Mouse (Mus musculus) thymus, postnatal 36 days (tissue): ENCODE measurements at regions not wholly inside any gene's neighbourhood (a gene's known extent, or its start where the extent isn't known, plus 50 kb on each side); places are given as distances from the start of the nearest gene placed in this dataset.
A peak's percentile ranks its signal among the peaks of the same experiment; 100 is the strongest.

Experiments used
- DNase-seq, 2 experiments: peaks; one replicate each; pipeline ENCODE4 v3.0.0; 2022; ENCODE audit warnings: mixed read lengths in 2 of 2

DNA sequence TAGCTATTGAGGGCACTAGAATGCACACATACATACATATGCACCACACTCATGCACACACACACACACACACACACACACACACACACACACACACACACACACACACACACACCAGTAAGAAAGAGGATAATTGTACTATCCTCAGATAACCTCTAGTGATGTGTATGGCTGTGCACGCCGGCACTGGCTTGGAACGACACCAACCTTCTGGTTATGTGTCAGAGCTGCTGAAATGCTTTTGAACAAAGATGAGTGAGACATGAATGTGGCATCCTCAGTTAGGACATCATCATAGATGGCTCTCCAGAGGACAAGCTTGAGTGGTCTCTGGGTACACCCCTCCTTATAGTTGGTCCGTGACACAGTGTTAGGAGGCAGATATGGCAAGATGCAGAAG lies 173.0 kb upstream of the 3110018I06Rik start:
- DNase-seq, result no peak

DNA sequence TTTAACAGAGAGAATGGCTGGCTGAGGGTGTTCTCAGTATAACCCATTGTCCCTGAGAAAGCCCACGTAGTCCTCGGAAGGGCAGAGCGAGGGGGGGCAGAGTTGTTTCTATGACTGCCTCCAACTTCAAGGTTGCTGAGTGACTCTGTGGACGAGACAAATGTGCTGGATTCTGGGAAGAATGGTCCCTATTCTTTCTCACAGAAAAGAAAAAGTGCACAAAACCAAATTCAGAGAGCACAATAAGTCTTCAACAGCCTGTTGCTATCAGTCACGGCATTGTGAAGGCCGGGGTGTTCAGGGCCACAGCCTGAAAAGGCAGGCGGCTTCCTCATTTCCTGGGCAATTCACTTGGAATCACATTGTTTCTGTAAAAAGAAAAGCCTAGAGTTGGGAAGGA lies 165.6 kb upstream of the 3110018I06Rik start:
- DNase-seq, result no peak

DNA sequence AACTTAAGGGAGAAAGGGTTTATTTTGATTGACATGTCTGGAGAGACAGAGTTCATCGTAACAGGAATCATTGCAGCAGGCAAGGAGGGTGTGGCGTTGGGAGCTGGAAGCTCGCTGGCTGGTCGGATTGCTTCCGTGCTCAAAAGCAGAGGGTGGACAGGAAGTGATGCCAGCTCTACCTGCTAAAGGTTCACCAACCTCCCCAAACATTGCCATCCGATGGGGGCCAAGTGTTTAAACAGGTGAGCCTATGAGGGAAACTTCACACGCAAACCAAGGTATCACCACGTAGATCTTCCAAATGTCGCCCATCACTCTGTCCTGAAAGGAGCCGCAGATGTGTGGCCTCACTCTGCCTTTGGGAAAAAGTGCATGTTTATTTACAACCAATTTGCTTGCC lies 162.3 kb upstream of the 3110018I06Rik start:
- DNase-seq, result no peak

DNA sequence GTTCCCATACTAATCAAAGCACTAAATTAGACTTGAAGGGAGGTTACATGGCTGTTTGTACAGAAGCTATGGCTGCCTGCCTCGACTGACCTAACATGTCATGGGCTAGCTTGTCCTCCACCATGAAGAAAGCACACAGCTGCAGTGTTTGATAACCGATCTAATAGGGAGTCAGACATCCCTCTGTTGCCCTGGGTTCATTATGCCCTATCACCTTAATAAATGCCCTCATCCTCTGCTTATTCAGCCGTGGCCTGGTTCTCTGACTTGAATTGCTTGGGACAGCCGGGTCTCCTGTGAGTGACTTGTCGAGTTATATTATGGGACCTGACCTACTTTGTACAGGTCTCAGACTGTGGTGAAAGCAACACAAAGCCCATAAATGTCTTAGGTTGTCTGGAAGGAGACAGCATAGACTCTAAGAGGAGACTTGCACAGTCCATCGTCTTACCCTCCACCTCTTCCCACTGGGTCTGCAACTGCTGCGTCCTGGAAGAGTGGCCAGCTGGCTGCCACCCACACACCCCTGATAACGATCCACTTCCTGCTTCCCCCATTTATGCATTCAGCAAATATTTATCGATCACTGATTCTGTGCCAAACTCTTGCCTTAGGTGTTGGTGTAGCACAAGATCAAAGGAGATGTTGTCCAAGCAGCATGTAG lies 161.2 kb upstream of the 3110018I06Rik start:
- DNase-seq, result no peak

DNA sequence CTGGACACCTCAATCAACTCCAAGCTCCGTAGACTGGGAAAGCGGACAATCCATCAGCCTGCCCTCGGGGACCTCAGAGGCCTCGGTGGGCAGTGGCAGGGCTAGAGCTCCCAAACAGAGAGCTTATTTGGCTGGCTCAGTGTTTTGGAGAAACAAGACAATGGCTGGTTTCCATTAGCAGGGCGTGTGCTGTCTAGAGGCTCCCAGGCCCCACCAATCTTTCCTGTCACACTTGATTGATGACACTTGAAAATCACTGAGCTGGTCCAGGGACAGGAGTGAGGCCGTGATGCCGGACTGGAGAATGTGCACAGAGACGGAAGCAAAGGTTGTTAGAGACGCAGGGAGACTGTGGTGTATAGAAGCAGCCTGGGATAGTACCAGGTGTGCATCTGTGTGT lies 159.4 kb upstream of the 3110018I06Rik start:
- DNase-seq, result no peak

DNA sequence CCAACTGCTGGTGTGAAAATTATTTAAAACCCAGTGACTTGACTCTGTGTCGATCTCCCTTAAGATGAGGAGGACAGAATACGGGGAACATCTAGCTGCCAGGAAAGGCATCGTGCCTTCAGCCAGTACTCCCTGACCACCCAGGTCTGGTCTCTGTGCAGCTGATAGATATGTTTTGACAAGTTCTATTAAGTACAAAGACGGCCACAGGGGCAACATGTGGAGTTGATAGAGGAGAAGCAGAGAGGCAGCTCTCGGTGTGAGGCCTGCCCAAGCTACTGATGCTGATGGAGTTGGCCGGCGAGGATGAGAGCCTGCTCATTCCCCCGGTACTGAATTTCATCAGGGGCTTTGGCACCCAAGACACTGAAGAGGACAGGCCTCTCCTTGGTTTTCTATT lies 154.1 kb upstream of the 3110018I06Rik start:
- no peak for DNase-seq

DNA sequence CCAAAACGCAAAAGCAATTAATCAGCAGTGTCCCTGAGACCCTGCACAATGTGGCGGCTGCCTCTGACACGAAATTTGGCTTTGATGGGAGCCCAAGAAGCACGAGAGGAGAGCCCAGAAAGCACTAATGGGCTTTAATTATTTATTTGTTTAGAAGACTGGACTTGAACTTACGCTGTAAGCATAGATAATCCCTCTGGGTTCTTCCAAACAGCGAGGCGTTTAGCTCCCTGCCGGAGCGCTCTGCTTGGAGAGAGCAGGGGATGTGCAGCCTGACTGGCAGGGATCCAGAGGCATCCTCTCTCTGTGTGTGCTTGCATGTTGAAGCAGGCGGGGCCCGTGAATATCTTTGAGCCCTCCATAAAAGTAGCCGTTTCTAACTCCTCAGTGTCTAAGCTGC lies 153.3 kb upstream of the 3110018I06Rik start:
- DNase-seq, result no peak

DNA sequence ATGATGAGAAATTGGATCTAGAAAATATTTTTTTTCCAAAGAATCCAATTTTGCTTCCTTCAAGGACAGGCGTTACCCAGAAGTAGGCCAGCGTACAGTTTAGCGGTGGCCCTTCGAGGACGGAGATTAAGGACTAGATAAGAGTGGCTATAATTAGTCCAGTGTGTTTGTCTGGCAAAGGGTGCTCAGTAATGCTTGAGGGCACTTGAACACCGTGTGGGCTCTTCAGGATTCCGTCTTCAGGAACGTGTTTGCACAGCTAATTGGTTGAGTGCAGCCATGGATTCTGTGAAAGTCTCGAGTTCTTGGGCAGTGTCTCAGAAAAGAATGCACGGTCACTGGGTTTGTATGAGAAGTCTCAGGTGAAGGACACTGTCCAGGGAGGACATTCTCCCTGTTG lies 149.7 kb upstream of the 3110018I06Rik start:
- DNase-seq, result no peak

DNA sequence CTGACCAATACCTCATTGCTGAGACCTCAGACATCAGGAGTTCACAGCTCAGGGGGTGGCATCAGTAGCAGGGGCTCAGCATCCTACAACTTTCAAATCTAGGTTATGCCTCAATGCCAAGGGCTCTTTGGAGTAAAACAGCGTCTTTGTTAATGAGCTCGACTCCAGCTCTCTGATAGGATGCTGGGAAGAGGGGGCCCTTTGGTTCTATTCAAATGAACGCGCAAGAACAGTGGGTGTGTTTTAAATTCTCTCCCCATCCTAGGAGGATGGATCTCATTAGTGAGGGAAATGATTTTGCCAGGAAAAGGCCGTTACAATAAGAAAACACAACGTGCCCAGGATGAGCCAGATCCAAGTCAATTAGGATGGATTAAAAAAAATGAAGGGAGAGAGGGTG lies 132.2 kb upstream of the 3110018I06Rik start:
- no peak for DNase-seq

DNA sequence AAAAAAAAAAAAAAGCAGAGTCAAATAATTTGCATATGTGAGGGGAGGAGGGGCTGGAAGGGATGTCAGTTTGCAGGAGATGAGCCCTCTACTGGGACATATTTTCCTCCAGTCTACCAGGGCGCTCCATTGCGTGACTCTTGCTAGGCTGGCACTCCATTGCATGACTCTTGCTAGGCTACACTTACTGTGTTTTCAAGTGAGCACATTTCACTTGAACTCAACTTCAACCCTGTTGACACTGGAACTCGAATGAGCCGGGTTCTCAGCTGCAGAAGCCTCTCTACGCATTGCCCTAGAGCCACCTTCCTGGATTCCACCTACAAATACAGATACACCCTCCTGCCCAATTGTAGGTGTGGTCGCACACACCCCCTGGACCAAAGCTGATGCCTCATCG lies 131.5 kb upstream of the 3110018I06Rik start:
- DNase-seq, result no peak

DNA sequence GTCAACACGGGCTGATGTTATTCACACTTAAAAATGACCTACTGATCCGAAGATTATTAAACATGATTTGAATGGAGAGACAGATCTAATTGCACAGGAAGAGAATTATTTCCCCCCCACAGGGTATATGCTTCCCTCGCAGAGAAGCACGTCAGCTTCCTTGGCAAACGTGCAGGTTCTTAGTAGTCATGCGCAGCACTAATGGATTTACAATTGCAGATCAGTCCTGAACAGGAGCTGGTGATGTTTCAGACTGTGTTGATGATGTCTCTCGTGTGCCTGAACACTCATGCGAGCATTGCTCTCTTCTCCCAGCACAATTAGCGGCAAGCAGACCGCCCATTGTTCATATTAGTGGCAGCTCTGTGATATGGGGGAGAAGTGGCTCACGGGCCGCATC lies 127.9 kb upstream of the 3110018I06Rik start:
- no peak for DNase-seq

DNA sequence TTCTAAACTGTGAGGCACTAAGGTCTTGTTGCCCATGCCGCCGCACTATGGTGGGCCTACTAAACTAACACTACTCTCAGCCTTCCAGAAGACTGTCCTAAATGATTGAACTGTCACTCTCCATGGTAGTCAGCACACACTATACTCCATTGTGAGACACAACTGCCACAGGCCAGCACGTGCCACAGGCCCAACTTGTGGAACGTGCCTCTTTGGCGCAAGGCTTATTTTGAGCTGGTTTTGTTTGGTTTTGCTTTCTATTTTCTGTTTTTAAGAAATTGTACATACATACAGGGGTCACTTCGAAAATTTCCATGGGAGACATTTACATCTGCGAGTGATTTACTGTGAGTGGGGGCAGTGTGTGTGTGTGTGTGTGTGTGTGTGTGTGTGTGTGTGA lies 126.8 kb upstream of the 3110018I06Rik start:
- peak in 1 of 2 experiments; percentile 27 for DNase-seq

DNA sequence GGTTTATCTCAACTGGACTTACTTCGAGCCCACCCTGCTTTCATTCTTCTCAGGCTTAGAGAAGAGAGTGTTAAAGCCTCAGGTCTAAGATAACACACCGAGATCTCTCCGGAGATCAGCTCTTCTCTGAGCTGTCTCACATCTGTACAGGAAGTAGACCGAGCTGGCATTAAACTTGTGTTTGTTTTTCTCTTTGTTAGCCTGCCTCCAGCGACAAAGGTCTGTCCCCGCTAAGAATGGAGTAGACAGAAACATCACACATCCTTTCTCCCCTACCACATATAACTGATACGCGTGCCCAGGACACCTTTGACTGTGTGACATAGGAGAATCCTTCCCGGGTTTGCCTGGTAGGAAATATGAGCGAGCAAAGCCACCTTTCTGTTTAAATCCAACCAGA lies 126.3 kb upstream of the 3110018I06Rik start:
- DNase-seq, result peak; percentile 50 to 64

DNA sequence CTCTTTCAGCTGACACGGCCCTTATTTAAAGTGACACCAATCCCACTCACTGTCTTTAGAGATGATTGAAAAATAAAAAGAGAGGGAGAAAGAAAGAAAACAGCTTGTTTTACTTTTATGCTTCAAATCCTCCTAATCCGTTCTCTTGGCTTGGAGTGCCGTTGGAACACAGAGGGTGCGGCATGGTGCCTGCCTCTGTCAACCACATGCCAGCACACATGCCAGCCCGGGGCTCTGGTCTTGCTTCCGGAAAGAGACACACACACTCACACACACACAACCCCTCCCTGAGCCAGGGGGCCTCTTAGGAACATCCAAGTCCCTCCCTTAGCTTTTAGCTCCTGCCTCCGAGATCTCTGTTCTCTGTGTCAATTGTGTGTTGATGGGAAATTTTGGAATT lies 116.2 kb upstream of the 3110018I06Rik start:
- no peak for DNase-seq

DNA sequence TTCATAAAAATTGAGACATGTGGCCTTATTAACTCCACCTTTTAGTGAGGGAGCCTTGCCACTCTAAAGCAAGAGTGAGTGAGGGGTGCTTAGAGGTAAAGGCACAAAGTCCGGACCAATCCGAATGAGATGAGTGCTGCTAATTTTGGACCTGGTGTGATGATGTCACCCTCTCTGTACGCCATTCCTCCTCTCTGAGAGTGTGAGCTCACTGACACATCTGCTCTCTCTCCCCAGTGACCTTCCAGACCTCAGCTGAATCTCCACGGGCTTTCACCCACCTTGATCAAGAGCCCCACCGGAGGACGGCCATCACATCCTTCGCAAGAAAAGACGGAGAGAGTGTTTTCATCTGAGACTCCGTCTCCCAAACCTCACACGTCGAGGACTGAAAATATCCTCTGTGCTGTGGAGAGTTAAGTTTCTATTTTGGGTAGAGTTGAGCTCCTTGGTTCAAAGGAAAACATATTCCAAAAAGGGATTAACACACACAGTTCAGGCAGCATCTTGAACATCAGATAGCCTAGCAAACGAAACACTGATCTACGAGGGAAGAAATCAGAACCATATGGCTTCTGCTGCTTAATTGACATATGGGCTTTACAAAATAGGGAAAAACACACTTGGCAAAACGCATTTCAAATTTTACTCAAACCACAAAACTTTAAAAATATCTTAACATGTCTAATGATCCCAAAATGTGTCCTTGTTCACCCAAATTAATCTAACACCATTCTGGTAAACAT lies 96.2 kb upstream of the 3110018I06Rik start:
- DNase-seq, result no peak

DNA sequence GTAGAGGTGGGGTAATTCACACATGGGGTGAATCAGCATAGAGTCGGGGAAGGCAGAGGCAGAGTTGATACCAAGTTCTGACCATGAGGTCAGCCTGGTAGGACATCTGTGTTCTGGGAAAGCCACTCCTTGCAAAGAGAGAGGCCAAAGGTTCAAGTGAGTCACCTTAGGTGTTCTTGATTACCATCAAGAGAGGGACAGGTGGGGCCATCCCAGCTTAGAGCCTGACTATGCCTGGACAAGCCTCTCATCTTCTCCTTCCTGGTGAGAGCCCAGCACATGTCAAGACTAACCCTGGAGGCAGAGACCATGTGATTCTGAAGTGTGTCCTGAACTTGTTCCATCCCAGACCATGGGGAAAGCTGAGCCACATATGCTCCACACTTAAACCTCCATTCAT lies 94.0 kb upstream of the 3110018I06Rik start:
- DNase-seq, result no peak

DNA sequence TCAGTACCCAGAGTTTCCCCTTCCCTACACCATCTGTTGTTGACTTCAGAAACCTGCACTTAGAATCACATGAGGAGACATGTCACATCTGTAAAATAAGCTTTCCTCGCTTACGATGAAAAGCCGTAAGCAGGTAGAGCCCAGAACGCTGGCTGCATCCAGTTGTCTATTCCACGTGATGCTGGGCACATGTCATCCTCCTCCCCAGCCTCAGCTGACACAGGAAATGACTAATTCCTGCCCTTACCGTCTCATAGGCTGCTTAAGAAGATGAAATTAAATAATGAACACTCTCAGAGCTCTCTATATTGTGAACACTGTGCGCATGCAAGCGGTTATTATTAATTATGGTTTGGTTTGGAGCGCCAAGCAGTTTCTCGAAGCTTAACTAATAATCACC lies 83.6 kb upstream of the 3110018I06Rik start:
- no peak for DNase-seq

DNA sequence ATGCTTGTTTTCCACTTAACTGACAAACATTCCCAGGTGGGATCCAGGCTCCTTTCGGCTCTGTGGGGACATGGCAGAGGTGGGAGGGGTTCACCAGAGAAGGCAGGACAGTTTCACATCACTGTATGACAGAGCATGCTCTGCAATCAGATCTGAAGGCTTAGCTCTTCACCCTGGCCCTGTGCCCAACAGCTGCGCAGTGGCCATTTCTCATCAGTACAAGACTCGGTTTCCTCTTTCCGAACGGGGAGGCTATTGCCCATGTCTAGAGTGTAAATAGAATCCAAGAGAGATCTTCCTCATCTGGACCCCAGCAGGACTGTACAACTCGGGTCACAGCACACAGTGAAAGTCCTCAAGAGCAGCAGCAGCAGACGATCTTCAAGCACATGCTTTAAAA lies 64.5 kb upstream of the 3110018I06Rik start:
- DNase-seq, result no peak

DNA sequence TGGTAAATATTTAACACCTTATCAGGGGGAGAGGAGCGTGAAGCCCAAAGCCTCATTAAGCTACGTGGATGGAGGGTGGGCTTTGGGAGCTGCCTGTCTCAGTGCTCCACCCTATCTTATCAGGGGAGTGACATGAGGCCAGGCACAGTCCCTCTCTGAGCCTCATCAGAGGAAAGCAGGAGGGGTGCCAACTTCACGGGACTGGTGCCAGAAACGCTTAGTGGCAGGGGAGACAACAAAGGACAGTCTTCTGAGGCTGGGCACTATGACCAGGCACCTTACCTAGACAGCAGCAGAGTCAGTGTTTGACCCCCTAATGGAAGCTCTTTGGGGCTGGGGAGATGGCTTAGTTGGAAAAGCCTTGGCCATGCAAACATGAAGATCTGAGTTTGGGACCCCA lies 49.9 kb upstream of the 3110018I06Rik start:
- no peak for DNase-seq
